Mouse (Mus musculus): ENCODE data around the gene Nxpe3. TPM values are rescaled to one million over a fixed set of nuclear protein-coding genes. Genes with fewer than 3 reads are reported as not detected.
"Not testable (repeated sequence)": the region's sequence is repeated elsewhere in the genome, so short reads cannot be mapped to it uniquely, and the experiment has no call there.

The Nxpe3 gene
- total RNA-seq, 2 experiments from 2014 or later = 0.12 to 0.48 TPM

DNA sequence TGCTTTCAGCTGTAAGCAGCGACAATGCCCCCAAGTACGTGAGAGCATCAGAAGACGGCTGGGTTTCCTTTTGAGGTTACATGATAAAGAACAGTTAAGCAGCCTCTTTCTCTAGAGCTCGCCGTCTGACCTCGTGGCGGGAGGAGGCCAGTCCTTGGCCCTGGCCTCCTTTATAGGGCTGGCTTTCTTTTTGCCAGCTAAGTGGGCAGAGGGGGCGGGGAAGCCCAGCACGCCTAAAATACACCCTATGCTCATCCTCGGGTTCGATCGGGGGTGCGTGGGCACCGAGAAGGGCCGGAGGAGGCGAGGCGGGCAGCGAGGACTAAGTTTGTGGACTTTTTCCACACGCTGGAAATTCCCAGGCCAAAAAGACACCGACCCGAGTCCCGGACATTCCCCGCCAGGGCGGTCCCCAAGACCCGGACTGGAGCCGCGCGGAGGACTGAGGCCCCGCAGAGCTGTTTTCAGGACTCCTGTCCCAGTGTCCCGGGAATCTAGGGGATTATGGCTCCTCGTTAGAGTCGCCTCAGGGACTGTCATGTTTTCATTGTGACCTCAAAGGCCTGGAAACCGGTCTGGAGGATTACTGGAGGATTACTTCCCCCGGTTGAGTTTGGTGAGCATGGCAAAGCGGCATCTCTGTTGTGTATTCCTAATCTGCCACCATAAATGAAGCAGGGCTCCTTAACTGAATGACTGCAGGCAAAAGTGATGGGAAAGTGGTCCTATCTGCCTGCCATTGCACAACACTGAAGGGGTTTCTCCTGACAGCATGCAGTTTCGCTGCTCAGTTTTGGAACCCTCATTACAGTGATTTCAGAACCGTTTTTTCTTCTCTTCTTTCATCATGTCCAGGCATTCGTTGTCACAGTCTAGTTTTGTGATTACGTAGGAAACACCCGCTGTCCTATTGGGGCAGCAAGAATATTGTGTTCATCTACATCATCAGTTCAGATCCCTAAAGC lies 56.3 kb downstream of the Nxpe3 start, which contains the start of gene Nfkbiz:
Gene Nfkbiz (minus strand): TSS at position 390 of the 965 bp plus-strand sequence.
- intact Hi-C loops (cut with DNase I) = no loop called here

GRCm38 (mm10) chr16:55838129-55838509 lies 57.0 kb downstream of the Nxpe3 start:
- intact Hi-C loops (cut with DNase I) = no loop called here
- no peak for DNase-seq

More for the DNA sequence above, 56.3 kb downstream of the Nxpe3 start, which contains the start of gene Nfkbiz:
- peak; percentile 81 to 91 for DNase-seq

DNA sequence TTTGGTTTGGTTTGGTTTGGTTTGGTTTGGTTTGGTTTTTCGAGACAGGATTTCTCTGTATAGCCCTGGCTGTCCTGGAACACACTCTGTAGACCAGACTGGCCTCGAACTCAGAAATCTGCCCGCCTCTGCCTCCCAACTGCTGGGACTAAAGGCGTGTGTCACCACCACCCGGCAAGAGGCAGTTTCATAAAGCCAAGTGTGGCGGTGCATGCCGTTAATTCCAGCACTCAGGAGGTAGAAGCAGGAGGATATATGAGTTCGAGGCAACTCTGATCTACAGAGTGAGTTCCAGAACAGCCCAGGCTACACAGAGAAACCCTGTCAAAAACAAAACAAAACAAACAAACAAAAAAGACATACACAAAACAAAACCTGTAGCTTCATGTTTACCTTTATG lies 57.4 kb downstream of the Nxpe3 start:
- intact Hi-C loops (cut with DNase I) = loop anchor here (2.0 kb wide), 1 partner anchor 15 kb away; no protein-coding TSS in a partner anchor
- not testable (repeated sequence) for DNase-seq

GRCm38 (mm10) chr16:55837168-55837567 lies 57.9 kb downstream of the Nxpe3 start:
- DNase-seq = no peak
- intact Hi-C loops (cut with DNase I) = loop anchor here (2.0 kb wide), 1 partner anchor 14 kb away; no protein-coding TSS in a partner anchor

DNA sequence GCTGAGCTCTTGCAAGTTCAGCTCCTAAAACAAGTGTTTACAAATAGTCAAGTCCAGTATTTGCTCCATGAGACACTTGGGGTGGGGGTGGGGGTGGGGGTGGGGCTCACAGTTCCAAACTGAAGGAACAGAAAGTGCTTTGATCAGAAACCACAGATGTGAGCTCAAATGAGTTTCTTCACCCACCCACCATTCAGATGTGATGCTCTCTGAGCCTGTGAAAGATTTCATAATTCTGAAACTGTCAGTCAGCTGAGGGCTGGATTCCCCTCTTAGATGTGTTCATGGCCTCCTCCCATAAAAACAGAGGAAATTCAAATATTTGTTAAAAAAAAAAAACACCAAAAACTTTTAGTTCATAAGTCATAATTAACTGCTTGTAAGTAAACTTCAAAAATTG lies 59.3 kb downstream of the Nxpe3 start:
- intact Hi-C loops (cut with DNase I) = loop anchor here (2.0 kb wide), 1 partner anchor 13 kb away; no protein-coding TSS in a partner anchor
- no peak for DNase-seq

DNA sequence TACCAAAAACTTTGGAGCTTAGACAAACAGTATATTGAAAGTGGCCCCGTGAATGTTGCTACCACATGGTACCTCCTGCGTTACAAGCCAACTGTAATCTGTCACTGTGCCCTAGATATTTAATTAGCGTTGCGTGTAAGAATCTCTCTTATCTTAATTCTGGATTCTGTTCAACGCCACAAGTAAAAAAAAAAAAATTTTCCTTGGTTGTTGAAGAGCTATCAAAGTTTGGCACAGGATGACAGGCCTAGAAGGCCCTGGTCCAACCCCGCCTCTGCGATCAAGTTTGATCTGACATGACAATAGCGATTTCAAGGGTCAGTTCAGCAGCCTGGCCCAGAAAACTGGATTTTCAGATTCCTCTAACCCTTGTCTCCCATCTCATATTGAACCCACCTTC lies 62.5 kb downstream of the Nxpe3 start:
- DNase-seq = no peak
- intact Hi-C loops (cut with DNase I) = no loop called here

DNA sequence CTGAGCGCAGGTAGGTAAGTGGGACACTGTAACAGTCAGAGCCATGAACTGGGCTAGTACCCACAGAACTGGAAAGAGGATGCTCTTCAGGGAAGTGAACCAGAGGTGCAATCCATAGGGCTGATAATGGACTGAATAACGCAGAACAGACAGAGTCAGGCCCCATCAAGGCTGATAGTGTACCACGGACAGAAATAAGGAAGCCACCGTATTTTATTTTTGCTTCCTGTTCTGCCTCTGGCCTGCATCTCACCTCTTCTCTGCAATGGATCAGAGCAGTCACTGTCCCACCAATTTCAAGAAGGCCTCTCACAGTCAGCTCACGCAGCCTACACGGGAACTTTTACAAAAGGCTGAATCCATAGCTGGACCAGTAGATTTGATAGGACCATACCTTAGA lies 63.0 kb downstream of the Nxpe3 start:
- intact Hi-C loops (cut with DNase I) = no loop called here
- DNase-seq = no peak

- no peak for DNase-seq
- intact Hi-C loops (cut with DNase I) = no loop called here
Measured at GRCm38 (mm10) chr16:55831451-55831850, 63.6 kb downstream of the Nxpe3 start.

DNA sequence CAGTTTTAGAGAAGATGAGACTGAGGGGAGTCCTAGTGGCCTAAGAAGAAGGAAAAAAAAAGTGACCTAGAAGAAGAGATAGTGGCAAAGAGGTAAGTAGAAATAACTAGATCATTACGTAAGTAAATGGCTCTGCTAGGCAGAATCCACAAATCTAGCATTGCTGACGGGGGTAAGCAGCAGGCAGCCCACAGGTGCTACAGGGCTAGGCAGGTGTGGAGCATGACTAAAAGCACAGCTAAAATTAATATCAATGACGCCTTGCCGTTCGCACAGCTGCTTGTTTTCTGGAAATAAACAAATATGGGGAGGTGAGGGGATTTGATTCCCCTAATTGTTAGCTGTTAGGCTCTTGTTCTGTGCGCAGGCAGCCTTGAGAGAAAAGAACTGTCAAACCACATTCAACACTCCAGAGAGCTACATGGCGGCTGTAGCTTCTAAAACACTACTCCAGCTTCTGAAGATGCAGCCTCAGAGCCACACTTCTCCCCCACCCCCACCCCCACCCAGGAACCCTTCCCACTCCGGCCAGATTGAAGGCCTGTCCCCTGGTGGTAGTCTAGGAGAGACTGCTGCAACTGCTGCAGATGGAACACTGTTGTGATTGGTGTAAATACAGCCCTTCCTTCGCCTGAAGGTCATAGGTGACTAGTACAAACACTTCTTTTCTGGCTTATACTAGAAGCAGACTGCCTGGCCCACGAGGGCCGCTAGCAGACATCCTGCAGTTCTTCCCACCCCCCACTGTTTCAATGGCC lies 71.5 kb downstream of the Nxpe3 start:
- DNase-seq = no peak
- intact Hi-C loops (cut with DNase I) = loop anchor here (2.0 kb wide), 1 partner anchor 13 kb away; no protein-coding TSS in a partner anchor

DNA sequence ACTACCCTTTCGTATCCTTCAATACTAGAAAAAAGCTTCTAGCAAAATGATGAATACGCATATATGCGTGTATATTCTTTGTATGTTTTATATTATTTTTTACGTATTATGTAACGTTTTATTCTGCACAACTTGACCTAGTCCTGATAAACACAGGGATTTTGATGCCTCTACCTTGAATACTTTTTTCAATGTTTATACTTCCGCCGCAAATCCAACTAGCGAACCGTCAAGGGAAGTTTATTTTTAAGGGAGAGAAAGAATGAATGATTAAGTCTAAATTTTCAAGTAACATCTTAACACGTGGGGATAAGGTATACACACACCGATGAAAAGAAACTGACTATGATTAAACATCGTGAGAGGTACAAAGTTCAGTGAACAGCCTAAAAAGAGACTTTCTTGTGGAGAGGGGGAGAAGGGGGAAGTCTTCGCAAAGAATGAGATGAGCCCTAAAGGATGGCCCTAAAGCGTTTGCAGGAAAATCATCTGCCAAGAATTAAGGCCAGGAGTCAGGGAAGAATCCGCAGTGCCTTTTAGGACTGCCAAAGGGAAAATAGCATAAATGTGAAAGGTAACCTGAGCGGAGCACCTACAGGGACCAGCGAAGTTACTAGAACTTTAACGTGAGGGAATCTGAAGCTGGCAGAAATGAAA lies 72.2 kb downstream of the Nxpe3 start:
- DNase-seq = no peak
- intact Hi-C loops (cut with DNase I) = loop anchor here (2.0 kb wide), 1 partner anchor 14 kb away; no protein-coding TSS in a partner anchor

DNA sequence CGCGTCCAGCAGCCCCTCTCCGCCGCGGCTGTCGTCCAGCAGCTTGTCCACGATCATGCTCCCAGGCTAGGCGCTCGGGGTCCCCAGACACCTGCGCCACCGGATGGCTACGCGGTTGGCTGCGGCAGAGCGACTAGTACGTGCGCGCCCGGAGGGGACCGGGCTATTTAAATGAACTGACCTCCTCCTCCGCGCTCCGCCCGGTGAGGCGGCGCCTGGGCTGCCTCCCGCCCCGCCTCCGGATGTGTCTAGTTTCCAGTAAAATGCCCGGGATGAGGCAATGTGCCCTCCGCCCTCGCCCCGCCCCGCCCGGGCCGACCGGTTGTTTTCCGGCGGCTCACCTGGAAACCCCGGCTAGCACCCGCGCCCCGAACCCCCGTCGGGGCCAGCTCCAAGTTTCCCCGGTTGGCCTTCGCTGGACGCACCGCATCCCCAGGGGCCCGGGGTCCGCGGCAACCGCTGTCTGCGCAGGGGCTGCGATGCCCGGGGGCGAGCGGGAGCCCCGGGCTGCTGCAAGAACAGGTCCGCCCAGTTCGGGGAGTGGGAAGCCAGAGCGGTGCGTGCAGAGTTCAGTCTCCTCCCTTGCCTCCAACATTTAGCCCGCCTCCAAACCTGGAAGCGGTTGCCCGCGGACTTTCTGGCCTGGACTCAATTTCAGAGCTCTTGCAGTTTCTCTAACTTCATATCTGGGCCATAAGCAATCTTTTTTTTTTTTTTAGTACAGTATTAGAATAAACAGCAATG lies 72.9 kb downstream of the Nxpe3 start:
- DNase-seq = peak; percentile 90 to 91
- intact Hi-C loops (cut with DNase I) = loop anchor here (2.0 kb wide), 1 partner anchor 15 kb away; no protein-coding TSS in a partner anchor

DNA sequence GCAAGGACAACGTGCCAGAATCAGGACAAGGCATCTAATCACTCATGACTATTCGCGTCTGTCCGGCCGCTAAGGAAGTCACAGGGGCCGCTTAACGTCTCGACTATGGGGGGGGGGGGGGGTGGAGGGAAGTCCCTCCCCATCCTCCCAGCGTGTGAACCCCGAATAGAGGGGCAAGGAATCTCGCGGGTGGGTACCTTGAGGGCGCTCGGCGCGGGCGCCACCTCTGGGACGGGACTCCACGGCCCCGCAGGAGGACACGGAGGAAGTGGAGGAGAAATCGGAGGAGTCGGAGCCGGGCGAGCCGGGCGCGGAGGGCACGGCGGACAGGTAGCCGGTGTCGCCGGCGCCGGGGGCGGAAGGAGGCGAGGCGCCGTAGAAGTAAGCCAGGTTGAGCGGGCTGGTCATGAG lies 73.5 kb downstream of the Nxpe3 start:
- no peak for DNase-seq
- intact Hi-C loops (cut with DNase I) = no loop called here

GRCm38 (mm10) chr16:55820916-55821570 lies 74.0 kb downstream of the Nxpe3 start:
- no peak for DNase-seq
- intact Hi-C loops (cut with DNase I) = no loop called here

DNA sequence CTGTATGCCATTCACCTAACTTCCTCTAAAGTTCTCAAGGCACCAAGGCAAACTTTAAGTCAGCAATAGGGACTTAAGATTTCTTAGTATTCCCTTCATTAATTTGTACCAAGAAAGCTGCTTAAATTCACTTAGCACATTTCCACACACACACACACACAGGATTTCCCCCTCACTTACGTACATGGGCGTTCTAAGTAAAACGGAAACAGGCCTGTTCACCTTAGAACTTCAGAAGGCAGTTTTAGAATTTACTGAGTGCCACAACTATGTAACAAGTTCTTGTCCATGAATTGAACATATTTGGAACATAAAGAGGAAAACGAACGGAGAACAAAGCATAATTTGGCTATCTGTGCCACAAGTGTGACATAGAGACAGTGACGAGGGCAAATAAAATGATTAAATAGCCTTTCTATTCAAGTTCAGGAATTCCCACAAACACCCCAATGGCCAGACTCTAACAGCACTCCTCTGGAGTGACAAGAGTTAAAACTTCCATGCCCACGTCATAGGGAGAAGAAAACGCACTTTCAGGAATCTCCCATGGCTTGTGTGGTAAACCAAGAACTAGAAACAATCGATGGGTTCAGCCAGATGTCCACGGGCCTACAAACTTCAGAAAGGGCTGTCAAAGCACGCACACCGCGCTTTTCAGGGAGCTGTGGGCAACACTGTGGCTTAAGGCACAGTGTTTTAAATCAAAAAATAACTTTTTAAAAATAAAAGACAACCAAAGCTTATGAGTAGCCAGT lies 74.7 kb downstream of the Nxpe3 start:
- intact Hi-C loops (cut with DNase I) = no loop called here
- DNase-seq = no peak

DNA sequence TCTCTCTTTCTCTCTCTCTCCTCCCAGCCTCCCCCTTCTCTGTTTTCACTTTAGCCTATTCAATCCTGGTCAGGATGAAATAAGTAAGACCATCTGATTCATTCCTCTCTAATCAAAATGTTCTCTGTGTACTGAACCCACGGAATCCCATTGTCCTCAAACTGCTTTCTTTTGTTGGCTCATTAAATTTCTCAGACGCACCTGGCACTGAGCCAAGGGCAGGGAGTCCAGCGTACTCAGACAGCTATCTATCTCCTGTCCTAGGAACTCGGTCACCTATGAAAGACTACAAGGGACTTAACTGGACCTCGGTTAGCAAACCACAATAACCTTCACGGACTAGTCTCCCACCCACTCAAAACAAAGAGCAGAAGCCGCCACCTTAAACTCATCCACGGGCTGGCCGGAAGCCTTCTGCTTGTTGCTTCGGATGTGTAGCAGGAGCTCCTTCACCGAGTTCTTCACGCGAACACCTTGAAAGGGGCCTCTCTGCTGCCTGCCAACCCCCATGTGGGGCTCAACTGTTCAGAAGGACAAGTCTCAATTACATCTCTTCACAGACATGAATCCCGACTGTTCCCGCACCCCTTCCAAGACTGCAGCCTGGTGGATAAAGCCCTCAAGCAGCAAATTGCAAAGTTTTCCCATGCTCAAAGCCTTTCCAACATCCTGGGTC lies 75.8 kb downstream of the Nxpe3 start:
- peak in 1 of 2 experiments; percentile 31 for DNase-seq
- intact Hi-C loops (cut with DNase I) = no loop called here

DNA sequence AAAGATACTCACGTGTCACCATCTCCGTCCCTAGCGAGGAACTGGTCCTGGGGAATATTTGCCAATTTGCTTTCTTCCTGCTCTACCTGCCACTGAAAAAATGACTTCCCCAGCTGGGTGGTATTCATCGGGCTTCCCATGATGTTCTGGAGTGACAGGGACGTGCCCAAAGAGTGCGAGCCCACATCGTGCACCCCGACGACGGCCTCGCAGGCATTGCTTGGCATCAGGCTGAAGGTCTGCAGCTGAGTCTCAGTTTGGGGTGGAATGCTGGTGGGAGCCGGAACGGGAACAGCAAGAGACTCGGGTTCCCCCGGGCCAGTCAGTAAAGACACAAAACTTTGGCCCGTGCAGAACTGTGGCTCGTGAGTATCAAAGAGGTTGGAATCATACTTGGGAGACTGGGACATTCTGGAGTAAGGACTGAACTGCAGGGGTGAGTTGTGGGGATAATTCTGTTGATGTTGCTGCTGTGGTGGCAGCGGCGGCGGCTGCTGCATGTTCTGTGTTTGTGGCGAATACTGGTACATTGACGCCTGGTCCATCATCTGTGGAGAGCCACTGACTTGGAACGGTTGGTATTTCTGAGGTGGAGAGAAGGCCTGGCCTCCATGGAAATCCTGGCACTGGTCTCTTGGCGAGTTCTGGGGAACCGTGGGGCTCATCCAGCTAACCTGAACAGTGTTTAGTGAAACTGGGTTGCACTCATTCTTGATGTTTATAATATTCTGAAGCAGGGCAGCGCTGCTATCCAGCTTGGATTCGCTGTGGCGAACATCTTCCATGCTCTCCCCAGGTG lies 77.2 kb downstream of the Nxpe3 start:
- intact Hi-C loops (cut with DNase I) = no loop called here
- no peak for DNase-seq
